ENCODE assay signal across 31 mouse cellular contexts in genomic region chr19:56667903-56668302, GRCm38 (mm10). TPM values are rescaled to one million over a fixed set of nuclear protein-coding genes. Genes with fewer than 3 reads are reported as not detected.
"Had no signal": no experiment of that assay in that cellular context is flagged by ENCODE, and none has a peak within 500 bp of the region (broad histone marks: within the 10 kb centered on the region; RNA-seq: fewer than 3 reads in every experiment).

No protein-coding gene starts in this region.

- DNase-seq: left cerebral cortex, postnatal 4 days; liver; liver, embryonic 13.5 days; liver, postnatal 0 days; lung, adult 18-20 months; lung, adult 2 months; lung, embryonic 14.5 days; lung, postnatal 10 days; lung, postnatal 14 days; lung, postnatal 36 days; lung, postnatal 4 days; midbrain, embryonic 14.5 days had no signal

- H3K4me2 ChIP-seq: limb, embryonic 12.5 days; limb, embryonic 13.5 days; limb, embryonic 15.5 days; liver, embryonic 11.5 days; liver, embryonic 12.5 days; liver, embryonic 13.5 days; liver, embryonic 15.5 days; lung, embryonic 14.5 days; lung, embryonic 15.5 days; midbrain, embryonic 12.5 days; midbrain, embryonic 15.5 days; neural tube, embryonic 12.5 days had no signal

- ATAC-seq: liver, embryonic 12.5 days; liver, postnatal 0 days; midbrain, embryonic 15.5 days; midbrain, embryonic 16.5 days had no signal

- H3K9ac ChIP-seq: limb, embryonic 12.5 days; limb, embryonic 13.5 days; limb, embryonic 15.5 days; liver, embryonic 12.5 days; liver, embryonic 13.5 days; liver, embryonic 14.5 days; liver, embryonic 15.5 days; liver, postnatal 0 days; lung, embryonic 14.5 days; lung, embryonic 15.5 days; midbrain, embryonic 12.5 days; midbrain, embryonic 15.5 days; neural tube, embryonic 12.5 days had no signal

- H3K36me3 ChIP-seq: limb, embryonic 10.5 days; limb, embryonic 12.5 days; limb, embryonic 13.5 days; limb, embryonic 15.5 days; liver, embryonic 12.5 days; liver, embryonic 13.5 days; liver, embryonic 15.5 days; lung, embryonic 15.5 days; midbrain, embryonic 10.5 days; midbrain, embryonic 12.5 days; midbrain, embryonic 15.5 days; neural tube, embryonic 12.5 days had no signal

- H3K27me3 ChIP-seq: limb, embryonic 12.5 days; limb, embryonic 15.5 days; liver, embryonic 13.5 days; liver, embryonic 15.5 days; lung, embryonic 15.5 days; midbrain, embryonic 12.5 days; midbrain, embryonic 15.5 days; neural tube, embryonic 12.5 days had no signal

- H3K27ac ChIP-seq: left cerebral cortex, adult 2 months; limb, embryonic 10.5 days; limb, embryonic 12.5 days; limb, embryonic 13.5 days; limb, embryonic 15.5 days; liver, embryonic 12.5 days; liver, embryonic 13.5 days; liver, embryonic 14.5 days; liver, embryonic 15.5 days; macrophage; midbrain, embryonic 10.5 days; midbrain, embryonic 12.5 days; midbrain, embryonic 15.5 days; neural tube, embryonic 12.5 days had no signal

- H3K4me1 ChIP-seq: liver, embryonic 13.5 days; liver, embryonic 15.5 days; neural tube, embryonic 12.5 days had no signal

- H3K4me3 ChIP-seq: left cerebral cortex, adult 2 months; limb, embryonic 10.5 days; limb, embryonic 12.5 days; limb, embryonic 13.5 days; limb, embryonic 15.5 days; liver, embryonic 12.5 days; liver, embryonic 13.5 days; liver, embryonic 15.5 days; lung, embryonic 15.5 days; megakaryocyte, embryonic 14.5 days; midbrain, embryonic 10.5 days; midbrain, embryonic 12.5 days; midbrain, embryonic 15.5 days; myocyte; neural tube, embryonic 12.5 days had no signal

- H3K9me3 ChIP-seq: limb, embryonic 10.5 days; limb, embryonic 12.5 days; limb, embryonic 13.5 days; limb, embryonic 15.5 days; liver, embryonic 12.5 days; liver, embryonic 13.5 days; liver, embryonic 15.5 days; lung, embryonic 15.5 days; midbrain, embryonic 10.5 days; midbrain, embryonic 12.5 days; midbrain, embryonic 15.5 days; neural tube, embryonic 12.5 days had no signal

RNA-seq across cellular contexts. Expression of gene Adrb1, which starts 54.1 kb away (rescaled TPM):
- total RNA-seq: megakaryocyte-erythroid progenitor cell, adult 5-6 weeks had no signal
